Mouse (Mus musculus): ENCODE measurements around the gene Tmod3. TPM values are rescaled to one million over a fixed set of nuclear protein-coding genes. Genes with fewer than 3 reads are reported as not detected.

Gene Tmod3
- 148 TPM for total RNA-seq (2023)

GRCm38 (mm10) chr9:75559512-75560012 is at the start of gene Tmod3:
Tmod3 (minus strand) TSS chr9:75559657.

Other genes with a start within 250 kb of the Tmod3 start
- not detected for gene Bcl2l10, start 211.9 kb downstream of the Tmod3 start, total RNA-seq (2023)
- 85.2 TPM for gene Mapk6, start 149.7 kb downstream of the Tmod3 start, total RNA-seq (2023)
- gene Leo1, start 118.1 kb downstream of the Tmod3 start, total RNA-seq (2023), result 25.0 TPM
- 0.15 TPM for gene Tmod2, start 51.7 kb upstream of the Tmod3 start, total RNA-seq (2023)
- 3.0 TPM for gene Lysmd2, start 66.1 kb upstream of the Tmod3 start, total RNA-seq (2023)
- not detected for gene Scg3, start 124.4 kb upstream of the Tmod3 start, total RNA-seq (2023)
- gene Bmp5, start 215.7 kb upstream of the Tmod3 start, total RNA-seq (2023), result not detected